Mouse (Mus musculus) lung, adult 2 months (tissue): ENCODE data around the gene Sost.

Experiments
- CTCF ChIP-seq: fragments of 200-500 bp; IDR thresholded peaks from 2 replicates; pipeline ENCODE4 v1.5.1; 2011; ENCODE audit warnings: mild to moderate bottlenecking, low read length, control low read depth; ENCODE audit not compliant: insufficient read depth
- POLR2A ChIP-seq: fragments of 200-500 bp; IDR thresholded peaks from 2 replicates; pipeline ENCODE4 v1.6.1; 2011; ENCODE audit warnings: low read depth, mild to moderate bottlenecking, control low read depth, low read length, borderline replicate concordance; ENCODE audit errors: extremely low read depth

DNA sequence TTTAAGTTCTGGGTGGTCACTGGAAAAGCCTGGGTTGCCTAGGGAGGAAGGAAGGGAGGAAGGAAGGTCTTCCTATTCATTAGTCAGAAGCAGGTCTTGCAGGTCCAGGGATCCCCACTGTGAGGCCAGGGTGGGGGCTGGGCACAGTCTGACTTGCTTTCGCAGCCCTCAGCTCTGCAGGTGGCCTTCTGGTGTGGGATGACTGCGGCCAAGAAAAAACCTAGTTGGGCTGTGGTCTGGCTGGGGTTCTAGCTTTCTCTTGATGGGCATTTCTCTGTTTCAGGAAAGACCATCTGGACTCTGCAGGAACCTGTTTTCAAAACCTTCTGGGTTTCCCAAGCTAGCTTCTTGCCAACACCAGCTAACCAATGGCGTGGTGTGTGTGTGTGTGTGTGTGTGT lies 23.8 kb downstream of the Sost start:
- TF ChIP-seq CTCF (no peak), POLR2A (no peak)
